Mouse (Mus musculus): ENCODE data around the gene Gm20708. TPM values are rescaled to one million over a fixed set of nuclear protein-coding genes. Genes with fewer than 3 reads are reported as not detected.

Gm20708 gene
- polyA plus RNA-seq, 1 experiment, result 2.1 TPM

DNA sequence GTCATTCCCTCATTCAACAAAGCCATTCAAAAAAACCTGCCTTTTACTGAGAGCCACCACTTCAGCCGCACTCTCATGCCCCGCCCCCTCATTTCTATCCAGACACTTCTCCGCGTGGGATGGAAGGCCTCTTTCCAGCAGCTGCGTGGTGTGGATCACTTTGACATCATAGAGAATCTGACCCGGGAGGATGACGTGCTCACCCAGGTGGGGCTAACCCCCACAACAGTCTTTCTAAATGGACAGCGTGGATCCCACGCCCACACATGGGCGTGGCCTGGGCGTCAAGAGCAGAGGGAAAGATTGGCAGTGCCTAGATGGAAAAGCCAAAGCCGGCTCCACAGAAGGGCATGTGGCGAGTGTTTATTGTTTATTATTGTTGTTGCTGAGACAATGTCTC lies 26.8 kb downstream of the Gm20708 start:
- H3K9ac ChIP-seq (ENCODE audit: low read depth, poor library complexity, severe bottlenecking), result no peak overlapping the region
- H3K27me3 ChIP-seq (ENCODE audit: control insufficient read depth, insufficient read depth, low read length, poor library complexity, severe bottlenecking), result no peaks in the 10 kb centered on the region
- H3K4me1 ChIP-seq (ENCODE audit: control insufficient read depth, insufficient read depth, low read length), result peaks cover 2% of the 10 kb centered on the region
- H3K9me3 ChIP-seq (replicated peaks; ENCODE audit: control insufficient read depth, insufficient read depth, low read length, poor library complexity, severe bottlenecking), result no peaks in the 10 kb centered on the region
- TF ChIP-seq POLR2A (IDR thresholded peaks at IDR 0.05; ENCODE audit: insufficient read depth, low read length) (no peak), EP300 (IDR thresholded peaks at IDR 0.05; ENCODE audit: insufficient read depth, low read depth, low read length) (no peak), CTCF (IDR thresholded peaks at IDR 0.05; ENCODE audit: low read depth, low read length) (no peak)
- no peaks in the 10 kb centered on the region for H3K36me3 ChIP-seq (ENCODE audit: control insufficient read depth, insufficient read depth, low read length, poor library complexity, severe bottlenecking)
- no peak overlapping the region for H3K4me3 ChIP-seq (ENCODE audit: low read depth, low read length)
- no peak overlapping the region for H3K27ac ChIP-seq (ENCODE audit: insufficient read depth, low read length)

DNA sequence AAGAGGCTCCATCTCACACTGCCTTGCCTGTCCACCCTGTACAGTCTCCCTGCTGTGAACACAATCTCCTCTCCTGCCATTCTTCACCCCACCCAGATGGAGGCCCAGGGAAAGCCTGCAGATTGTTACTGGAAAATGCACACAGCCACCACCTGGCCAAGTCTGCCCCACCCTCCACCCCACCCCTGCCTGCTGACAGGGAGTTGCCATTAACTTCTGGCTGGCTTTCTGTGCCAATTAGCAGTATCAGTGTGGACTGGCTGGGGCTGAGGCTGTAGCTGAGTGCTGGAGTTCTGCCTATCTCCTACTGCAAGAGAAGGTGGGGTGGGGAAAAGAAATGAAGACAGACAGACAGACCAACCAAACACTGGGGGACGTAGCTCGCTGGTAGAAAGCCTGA lies 29.1 kb downstream of the Gm20708 start:
- Histone ChIP-seq H3K9me3 (replicated peaks; ENCODE audit: control insufficient read depth, insufficient read depth, low read length, poor library complexity, severe bottlenecking) (no peaks in the 10 kb centered on the region), H3K9ac (ENCODE audit: low read depth, poor library complexity, severe bottlenecking) (no peak overlapping the region), H3K27ac (ENCODE audit: insufficient read depth, low read length) (peak overlapping the region; percentile 60), H3K4me1 (ENCODE audit: control insufficient read depth, insufficient read depth, low read length) (peaks cover 2% of the 10 kb centered on the region), H3K36me3 (ENCODE audit: control insufficient read depth, insufficient read depth, low read length, poor library complexity, severe bottlenecking) (no peaks in the 10 kb centered on the region), H3K4me3 (ENCODE audit: low read depth, low read length) (no peak overlapping the region), H3K27me3 (ENCODE audit: control insufficient read depth, insufficient read depth, low read length, poor library complexity, severe bottlenecking) (no peaks in the 10 kb centered on the region)
- TF ChIP-seq POLR2A (IDR thresholded peaks at IDR 0.05; ENCODE audit: insufficient read depth, low read length) (no peak), EP300 (IDR thresholded peaks at IDR 0.05; ENCODE audit: insufficient read depth, low read depth, low read length) (0 out of 2 replicates have a peak, but pooled peaks have one; percentile 40)

DNA sequence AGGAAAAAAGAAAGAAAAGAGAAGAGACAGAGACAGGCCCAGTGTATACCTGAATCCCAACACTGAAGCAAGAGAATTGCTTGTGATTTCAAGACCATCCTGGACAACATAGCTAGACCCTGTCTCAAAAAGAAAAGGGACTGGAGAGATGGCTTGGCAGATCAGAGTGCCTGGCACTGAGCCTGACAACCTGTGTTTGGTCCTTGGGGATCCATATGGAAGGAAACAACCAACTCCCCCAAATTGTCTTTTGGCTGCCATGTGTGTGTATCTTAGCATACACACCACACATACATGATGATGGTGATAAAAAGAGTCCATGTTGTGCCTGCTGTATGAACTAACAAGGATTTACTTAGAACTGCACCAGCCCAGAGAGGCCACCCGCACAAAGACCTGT lies 29.6 kb downstream of the Gm20708 start:
- Histone ChIP-seq H3K27ac (ENCODE audit: insufficient read depth, low read length) (peak overlapping the region; percentile 60), H3K4me1 (ENCODE audit: control insufficient read depth, insufficient read depth, low read length) (peaks cover 2% of the 10 kb centered on the region), H3K27me3 (ENCODE audit: control insufficient read depth, insufficient read depth, low read length, poor library complexity, severe bottlenecking) (no peaks in the 10 kb centered on the region), H3K9ac (ENCODE audit: low read depth, poor library complexity, severe bottlenecking) (no peak overlapping the region), H3K36me3 (ENCODE audit: control insufficient read depth, insufficient read depth, low read length, poor library complexity, severe bottlenecking) (no peaks in the 10 kb centered on the region), H3K4me3 (ENCODE audit: low read depth, low read length) (no peak overlapping the region), H3K9me3 (replicated peaks; ENCODE audit: control insufficient read depth, insufficient read depth, low read length, poor library complexity, severe bottlenecking) (no peaks in the 10 kb centered on the region)
- TF ChIP-seq CTCF (IDR thresholded peaks at IDR 0.05; ENCODE audit: low read depth, low read length) (no peak), POLR2A (IDR thresholded peaks at IDR 0.05; ENCODE audit: insufficient read depth, low read length) (no peak), EP300 (IDR thresholded peaks at IDR 0.05; ENCODE audit: insufficient read depth, low read depth, low read length) (no peak)

DNA sequence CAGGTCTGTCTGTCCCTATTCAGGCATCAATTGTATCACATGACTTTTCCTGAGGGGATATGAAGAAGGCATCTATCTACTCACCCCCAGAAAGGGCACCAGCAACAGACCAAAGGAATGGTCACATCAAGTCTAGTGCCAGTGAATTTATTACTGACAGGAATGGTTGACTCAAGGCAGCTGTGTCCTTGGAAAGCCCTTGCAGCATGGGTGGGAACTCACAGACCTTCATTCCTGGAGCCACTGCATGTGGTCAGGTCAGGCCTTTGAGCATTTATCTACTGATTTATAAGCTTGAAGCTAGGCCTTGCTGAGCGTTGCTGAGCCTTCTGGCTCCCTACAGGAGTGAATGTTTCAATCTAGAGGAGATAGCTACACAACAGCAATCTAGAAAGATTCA lies 31.4 kb downstream of the Gm20708 start:
- TF ChIP-seq EP300 (IDR thresholded peaks at IDR 0.05; ENCODE audit: insufficient read depth, low read depth, low read length) (no peak), CTCF (IDR thresholded peaks at IDR 0.05; ENCODE audit: low read depth, low read length) (no peak), POLR2A (IDR thresholded peaks at IDR 0.05; ENCODE audit: insufficient read depth, low read length) (no peak)
- Histone ChIP-seq H3K9me3 (replicated peaks; ENCODE audit: control insufficient read depth, insufficient read depth, low read length, poor library complexity, severe bottlenecking) (no peaks in the 10 kb centered on the region), H3K9ac (ENCODE audit: low read depth, poor library complexity, severe bottlenecking) (no peak overlapping the region), H3K36me3 (ENCODE audit: control insufficient read depth, insufficient read depth, low read length, poor library complexity, severe bottlenecking) (no peaks in the 10 kb centered on the region), H3K27ac (ENCODE audit: insufficient read depth, low read length) (no peak overlapping the region), H3K4me1 (ENCODE audit: control insufficient read depth, insufficient read depth, low read length) (peaks cover 2% of the 10 kb centered on the region), H3K27me3 (ENCODE audit: control insufficient read depth, insufficient read depth, low read length, poor library complexity, severe bottlenecking) (no peaks in the 10 kb centered on the region), H3K4me3 (ENCODE audit: low read depth, low read length) (no peak overlapping the region)

DNA sequence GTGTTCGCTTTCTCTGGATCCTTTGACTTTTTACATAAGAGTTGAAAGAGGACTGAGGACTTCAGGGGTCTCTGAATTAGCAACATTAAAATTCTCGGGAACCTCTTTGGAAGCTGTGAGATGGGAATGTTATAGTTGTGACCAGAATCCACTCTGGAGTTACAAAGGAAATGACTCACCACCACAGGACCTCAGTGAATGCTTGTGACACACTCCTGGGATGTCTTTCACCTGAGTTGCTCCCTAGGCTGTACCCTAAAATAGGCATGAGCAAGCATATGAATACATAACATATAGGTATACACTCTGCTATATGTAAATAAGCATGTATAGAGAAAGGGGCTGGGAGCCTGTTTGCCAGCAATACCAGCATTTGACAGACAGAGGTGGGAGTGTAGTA lies 34.0 kb downstream of the Gm20708 start:
- Histone ChIP-seq H3K9ac (ENCODE audit: low read depth, poor library complexity, severe bottlenecking) (no peak overlapping the region), H3K9me3 (replicated peaks; ENCODE audit: control insufficient read depth, insufficient read depth, low read length, poor library complexity, severe bottlenecking) (no peaks in the 10 kb centered on the region), H3K4me1 (ENCODE audit: control insufficient read depth, insufficient read depth, low read length) (peaks cover 2% of the 10 kb centered on the region), H3K4me3 (ENCODE audit: low read depth, low read length) (no peak overlapping the region), H3K27ac (ENCODE audit: insufficient read depth, low read length) (no peak overlapping the region), H3K36me3 (ENCODE audit: control insufficient read depth, insufficient read depth, low read length, poor library complexity, severe bottlenecking) (no peaks in the 10 kb centered on the region), H3K27me3 (ENCODE audit: control insufficient read depth, insufficient read depth, low read length, poor library complexity, severe bottlenecking) (no peaks in the 10 kb centered on the region)
- no peak for TF ChIP-seq EP300 (IDR thresholded peaks at IDR 0.05; ENCODE audit: insufficient read depth, low read depth, low read length)
- no peak for TF ChIP-seq POLR2A (IDR thresholded peaks at IDR 0.05; ENCODE audit: insufficient read depth, low read length)
- TF ChIP-seq CTCF (IDR thresholded peaks at IDR 0.05; ENCODE audit: low read depth, low read length), result no peak

DNA sequence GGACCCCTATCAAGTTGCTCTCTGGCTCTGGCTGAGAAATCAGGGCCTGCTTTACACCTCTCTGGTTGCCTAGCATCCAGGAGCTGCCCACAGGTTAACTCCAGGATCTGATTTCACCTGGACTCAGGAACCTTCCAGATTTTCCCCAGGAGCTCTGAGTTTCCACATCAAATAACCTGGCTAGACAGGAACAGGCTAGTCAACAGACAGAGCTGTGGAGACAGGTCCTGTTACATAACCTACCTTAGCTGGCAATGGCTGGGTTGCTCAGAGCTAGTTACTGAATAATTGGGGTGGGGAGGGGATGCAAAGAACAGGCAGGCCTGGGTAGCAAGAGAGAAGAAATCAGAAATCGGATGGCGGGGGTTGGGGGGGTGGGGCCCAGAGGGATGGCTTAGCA lies 35.5 kb downstream of the Gm20708 start:
- Histone ChIP-seq H3K36me3 (ENCODE audit: control insufficient read depth, insufficient read depth, low read length, poor library complexity, severe bottlenecking) (no peaks in the 10 kb centered on the region), H3K9ac (ENCODE audit: low read depth, poor library complexity, severe bottlenecking) (no peak overlapping the region), H3K27me3 (ENCODE audit: control insufficient read depth, insufficient read depth, low read length, poor library complexity, severe bottlenecking) (no peaks in the 10 kb centered on the region), H3K9me3 (replicated peaks; ENCODE audit: control insufficient read depth, insufficient read depth, low read length, poor library complexity, severe bottlenecking) (no peaks in the 10 kb centered on the region), H3K4me1 (ENCODE audit: control insufficient read depth, insufficient read depth, low read length) (peaks cover 2% of the 10 kb centered on the region), H3K27ac (ENCODE audit: insufficient read depth, low read length) (no peak overlapping the region), H3K4me3 (ENCODE audit: low read depth, low read length) (no peak overlapping the region)
- TF ChIP-seq CTCF (IDR thresholded peaks at IDR 0.05; ENCODE audit: low read depth, low read length), result no peak
- no peak for TF ChIP-seq EP300 (IDR thresholded peaks at IDR 0.05; ENCODE audit: insufficient read depth, low read depth, low read length)
- TF ChIP-seq POLR2A (IDR thresholded peaks at IDR 0.05; ENCODE audit: insufficient read depth, low read length), result no peak

Measured in ES-Bruce4 (cell line).